In the genomic region with DNA sequence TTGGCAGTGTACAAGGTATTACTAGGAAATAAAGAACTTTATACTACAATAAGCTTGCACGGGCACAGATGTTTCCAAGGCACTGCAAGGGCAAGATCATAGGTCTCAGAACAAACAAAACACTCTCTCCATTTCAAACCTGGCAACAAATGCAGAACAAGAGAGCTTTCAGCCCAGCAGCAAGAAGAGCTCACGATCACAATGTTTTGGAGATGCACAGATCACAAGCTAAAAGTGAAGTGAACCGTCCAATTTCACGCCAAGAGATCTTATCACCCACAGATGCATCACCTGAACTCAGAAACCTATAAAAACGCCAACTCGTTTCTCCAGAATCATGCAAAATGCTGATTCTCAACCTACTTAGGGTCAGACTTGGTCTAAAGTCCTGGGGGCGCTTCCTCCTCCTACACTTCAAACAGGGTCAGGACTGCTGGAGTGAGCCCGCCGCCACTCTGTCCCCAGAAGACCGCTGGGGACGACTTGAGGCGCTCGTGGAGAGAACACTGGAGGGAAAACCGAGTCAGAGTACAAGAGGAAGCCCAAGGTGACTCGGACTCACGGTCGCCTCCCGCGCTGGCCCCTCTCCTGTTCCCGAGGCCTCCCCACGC, we compare ENCODE assay signal across 8 mouse cellular contexts. TPM values are rescaled to one million over a fixed set of nuclear protein-coding genes. Genes with fewer than 3 reads are reported as not detected.
A peak's percentile ranks its signal among the peaks of the same experiment; 100 is the strongest.
DNase-seq lines count a peak whose midpoint lies in the region; ATAC-seq and TF ChIP-seq lines count a peak whose summit lies in the region.

No protein-coding gene starts in this region.

- H3K4me1 ChIP-seq in lung, adult 2 months (ENCODE audit: control insufficient read depth, insufficient read depth, low read length), result peaks cover 9% of the 10 kb centered on the region
- H3K4me1 ChIP-seq in embryonic facial prominence, embryonic 11.5 days (ENCODE audit: control insufficient read depth, insufficient read depth, low read length), result no peaks in the 10 kb centered on the region
- H3K4me1 ChIP-seq in intestine, embryonic 15.5 days (replicated peaks), result no peaks in the 10 kb centered on the region; the same call in 1 of the 2 replicates
- peaks cover 11% of the 10 kb centered on the region for H3K4me1 ChIP-seq in neural tube, embryonic 14.5 days (ENCODE audit: control insufficient read depth, insufficient read depth, low read length)

- no peak for TF ChIP-seq POLR2A in lung, adult 2 months (IDR thresholded peaks at IDR 0.05; ENCODE audit: borderline replicate concordance, extremely low read depth, low read depth, low read length)

- DNase-seq in lung, adult 2 months, result no peak
- DNase-seq in lung, postnatal 14 days, result no peak
- DNase-seq in embryonic facial prominence, embryonic 11.5 days (ENCODE audit: low spot score), result peak; percentile 8
- DNase-seq in left cerebral cortex, postnatal 36 days (ENCODE audit: low spot score in 2 of 2), result no peak
- DNase-seq in adrenal gland, adult 8-10 months, result no peak

- H3K4me3 ChIP-seq in lung, adult 2 months (replicated peaks; ENCODE audit: extremely low read depth, low read depth, low read length), result peak overlapping the region; percentile 77
- H3K4me3 ChIP-seq in embryonic facial prominence, embryonic 11.5 days (ENCODE audit: low read depth, low read length), result peak overlapping the region; percentile 87
- H3K4me3 ChIP-seq in intestine, embryonic 15.5 days (replicated peaks), result peak overlapping the region; percentile 95
- peak overlapping the region; percentile 88 for H3K4me3 ChIP-seq in neural tube, embryonic 14.5 days (ENCODE audit: low read depth, low read length)

- intact Hi-C loops in left cerebral cortex, postnatal 36 days (cut with DNase I), result no loop called here

- no peak; the same call in 1 of the 2 replicates for ATAC-seq in embryonic facial prominence, embryonic 11.5 days (replicated peaks; ENCODE audit: insufficient number of reproducible peaks, low FRiP score, low TSS enrichment, low read depth)
- ATAC-seq in intestine, embryonic 15.5 days, result no peak
- ATAC-seq in neural tube, embryonic 14.5 days (ENCODE audit: low read depth), result no peak; the same call in 1 of the 2 replicates
- ATAC-seq in frontal cortex, adult (ENCODE audit: low TSS enrichment), result no peak

- H3K9ac ChIP-seq in embryonic facial prominence, embryonic 11.5 days (replicated peaks; ENCODE audit: low read length), result peak overlapping the region; percentile 79
- peak overlapping the region; percentile 81 for H3K9ac ChIP-seq in intestine, embryonic 15.5 days
- peak overlapping the region; percentile 79 for H3K9ac ChIP-seq in neural tube, embryonic 14.5 days (replicated peaks; ENCODE audit: low read depth, low read length)

- H3K27ac ChIP-seq in embryonic facial prominence, embryonic 11.5 days (replicated peaks; ENCODE audit: low read depth, low read length), result peak overlapping the region; percentile 39; the same call in 1 of the 2 replicates
- H3K27ac ChIP-seq in intestine, embryonic 15.5 days, result peak overlapping the region; percentile 83
- peak overlapping the region; percentile 73 for H3K27ac ChIP-seq in neural tube, embryonic 14.5 days (ENCODE audit: low read depth, low read length)

- TF ChIP-seq CTCF in lung, adult 2 months (IDR thresholded peaks at IDR 0.05; ENCODE audit: insufficient read depth, low read length), result no peak

- H3K36me3 ChIP-seq in embryonic facial prominence, embryonic 11.5 days (replicated peaks; ENCODE audit: control insufficient read depth, insufficient read depth, low read depth, low read length), result no peaks in the 10 kb centered on the region
- no peaks in the 10 kb centered on the region for H3K36me3 ChIP-seq in intestine, embryonic 15.5 days
- no peaks in the 10 kb centered on the region for H3K36me3 ChIP-seq in neural tube, embryonic 14.5 days (ENCODE audit: control insufficient read depth, insufficient read depth, low read length)

- peak overlapping the region; percentile 50 for H3K4me2 ChIP-seq in embryonic facial prominence, embryonic 11.5 days (ENCODE audit: low read depth, low read length)
- peak overlapping the region; percentile 58 for H3K4me2 ChIP-seq in intestine, embryonic 15.5 days (replicated peaks)
- H3K4me2 ChIP-seq in neural tube, embryonic 14.5 days (ENCODE audit: low read depth, low read length), result peak overlapping the region; percentile 54

- no peaks in the 10 kb centered on the region for H3K27me3 ChIP-seq in embryonic facial prominence, embryonic 11.5 days (ENCODE audit: control insufficient read depth, insufficient read depth, low read length)
- no peaks in the 10 kb centered on the region for H3K27me3 ChIP-seq in intestine, embryonic 15.5 days (replicated peaks)
- H3K27me3 ChIP-seq in neural tube, embryonic 14.5 days (ENCODE audit: control insufficient read depth, insufficient read depth, low read length), result no peaks in the 10 kb centered on the region

- no peaks in the 10 kb centered on the region for H3K9me3 ChIP-seq in embryonic facial prominence, embryonic 11.5 days (replicated peaks; ENCODE audit: control insufficient read depth, low read length)
- H3K9me3 ChIP-seq in intestine, embryonic 15.5 days, result no peaks in the 10 kb centered on the region
- no peaks in the 10 kb centered on the region for H3K9me3 ChIP-seq in neural tube, embryonic 14.5 days (ENCODE audit: control insufficient read depth, low read length)

- 2% methylated on average over 21 of the region's 21 CpGs for WGBS in lung, adult 2 months
- WGBS in embryonic facial prominence, embryonic 11.5 days, result 4% methylated on average over 21 of the region's 21 CpGs
- WGBS in intestine, embryonic 15.5 days, result 2% methylated on average over 21 of the region's 21 CpGs
- 4% methylated on average over 21 of the region's 21 CpGs for WGBS in neural tube, embryonic 14.5 days

RNA-seq across cellular contexts. Expression of a gene that starts 1.0 kb away (rescaled TPM):
- polyA plus RNA-seq in lung, adult 2 months (2012; rRNA removed), result 12.0 and 18.0 TPM in 2 replicates
- 67.3 and 67.8 TPM in 2 replicates for polyA plus RNA-seq in embryonic facial prominence, embryonic 11.5 days (2014; fragmentation: Nextera tagmentation; extraction: Ambion mirVana)
- polyA plus RNA-seq in intestine, embryonic 15.5 days (2015; fragmentation: Nextera tagmentation; extraction: Ambion mirVana), result 50.3 and 57.5 TPM in 2 replicates
- 61.6 and 63.6 TPM in 2 replicates for polyA plus RNA-seq in neural tube, embryonic 14.5 days (2014; fragmentation: Nextera tagmentation; extraction: Ambion mirVana)
- 10 to 100 TPM; 38.4 to 51.8 TPM for total RNA-seq in left cerebral cortex, postnatal 36 days (2021)
- total RNA-seq in adrenal gland, adult 8-10 months (2022), result 10 to 100 TPM; 50.9 to 64.5 (median 54.8) TPM

RNA-seq across cellular contexts. Expression of a gene that starts 30.9 kb away (rescaled TPM):
- 23.5 and 26.4 TPM in 2 replicates for polyA plus RNA-seq in lung, adult 2 months (2012; rRNA removed)
- polyA plus RNA-seq in embryonic facial prominence, embryonic 11.5 days (2014; fragmentation: Nextera tagmentation; extraction: Ambion mirVana), result 0.64 and 1.2 TPM in 2 replicates
- polyA plus RNA-seq in intestine, embryonic 15.5 days (2015; fragmentation: Nextera tagmentation; extraction: Ambion mirVana), result 24.2 and 25.6 TPM in 2 replicates
- 1.1 and 2.1 TPM in 2 replicates for polyA plus RNA-seq in neural tube, embryonic 14.5 days (2014; fragmentation: Nextera tagmentation; extraction: Ambion mirVana)
- total RNA-seq in left cerebral cortex, postnatal 36 days (2021), result under 1 TPM; 0.32 to 0.91 TPM
- 10 to 100 TPM in 2 of 4 experiments, 1 to 10 TPM in 2; 7.6 to 12.1 (median 10.1) TPM for total RNA-seq in adrenal gland, adult 8-10 months (2022)
